Mouse (Mus musculus) liver, adult 2 months (tissue): ENCODE data around the gene Icam4.

Source experiments
- CTCF ChIP-seq: fragments of 200-500 bp; IDR thresholded peaks from 2 replicates; pipeline ENCODE4 v1.5.1; 2011; ENCODE audit warnings: low read depth, low read length, control low read depth
- POLR2A ChIP-seq: fragments of 200-500 bp; IDR thresholded peaks from 2 replicates; pipeline ENCODE4 v1.6.1; 2011; ENCODE audit warnings: low read length, control low read depth; ENCODE audit not compliant: insufficient read depth; ENCODE audit errors: extremely low read depth

GRCm38 (mm10) chr9:21036666-21037065, 7.5 kb downstream of the Icam4 start:
- TF ChIP-seq POLR2A (no peak), CTCF (no peak)
